Mouse (Mus musculus) right cerebral cortex, adult 18-20 months (tissue): ENCODE results near the gene Gm20388.
A peak's percentile ranks its signal among the peaks of the same experiment; 100 is the strongest.
"Not testable (repeated sequence)": the region's sequence is repeated elsewhere in the genome, so short reads cannot be mapped to it uniquely, and the experiment has no call there.

ENCODE experiments used
- DNase-seq: peaks from one replicate; pipeline ENCODE4 v3.0.0; 2022; ENCODE audit warnings: mixed read lengths

Gene Gm20388

GRCm38 (mm10) chr8:120704203-120704602 lies 793.6 kb downstream of the Gm20388 start:
- DNase-seq: no peak

- no peak for DNase-seq
Observed at GRCm38 (mm10) chr8:120705163-120705562, 794.5 kb downstream of the Gm20388 start.

GRCm38 (mm10) chr8:120706193-120706592 lies 795.6 kb downstream of the Gm20388 start:
- DNase-seq: no peak

GRCm38 (mm10) chr8:120709176-120709575 lies 798.5 kb downstream of the Gm20388 start:
- DNase-seq: no peak

- no peak for DNase-seq
Observed at GRCm38 (mm10) chr8:120715200-120715599, 804.6 kb downstream of the Gm20388 start.

GRCm38 (mm10) chr8:120715996-120716680 lies 805.5 kb downstream of the Gm20388 start:
- DNase-seq: no peak

- no peak for DNase-seq
Observed at GRCm38 (mm10) chr8:120719586-120720236, 809.1 kb downstream of the Gm20388 start.

- no peak for DNase-seq
Observed at GRCm38 (mm10) chr8:120723025-120723424, 812.4 kb downstream of the Gm20388 start.

- DNase-seq: not testable (repeated sequence)
Observed at GRCm38 (mm10) chr8:120724096-120724495, 813.5 kb downstream of the Gm20388 start.

- no peak for DNase-seq
Observed at GRCm38 (mm10) chr8:120724816-120725575, 814.4 kb downstream of the Gm20388 start.

GRCm38 (mm10) chr8:120725576-120725950 lies 814.9 kb downstream of the Gm20388 start:
- no peak for DNase-seq

- no peak for DNase-seq
Observed at GRCm38 (mm10) chr8:120726051-120726450, 815.4 kb downstream of the Gm20388 start.

GRCm38 (mm10) chr8:120728488-120729160 lies 818.0 kb downstream of the Gm20388 start:
- no peak for DNase-seq

- no peak for DNase-seq
Observed at GRCm38 (mm10) chr8:120731582-120731981, 820.9 kb downstream of the Gm20388 start.

- no peak for DNase-seq
Observed at GRCm38 (mm10) chr8:120732068-120732467, 821.4 kb downstream of the Gm20388 start.

GRCm38 (mm10) chr8:120735770-120736481 lies 825.3 kb downstream of the Gm20388 start, which contains the start of gene Irf8:
Gene Irf8 (plus strand): TSS chr8:120736358.
- DNase-seq: peak; percentile 79

- DNase-seq: no peak
Observed at GRCm38 (mm10) chr8:120736486-120736885, 825.8 kb downstream of the Gm20388 start.

GRCm38 (mm10) chr8:120737166-120737565 lies 826.5 kb downstream of the Gm20388 start:
- DNase-seq: no peak

GRCm38 (mm10) chr8:120738771-120739170 lies 828.1 kb downstream of the Gm20388 start:
- DNase-seq: no peak

- DNase-seq: no peak
Observed at GRCm38 (mm10) chr8:120739526-120739925, 828.9 kb downstream of the Gm20388 start.

GRCm38 (mm10) chr8:120740579-120740978 lies 829.9 kb downstream of the Gm20388 start:
- DNase-seq: no peak

GRCm38 (mm10) chr8:120741001-120741400 lies 830.4 kb downstream of the Gm20388 start:
- no peak for DNase-seq
